Mouse (Mus musculus) central nervous system, embryonic 11.5 days (tissue): ENCODE measurements around the gene C9orf72. TPM values are rescaled to one million over a fixed set of nuclear protein-coding genes. Genes with fewer than 3 reads are reported as not detected.

Experiments used
- polyA plus RNA-seq: library from polyadenylated mRNA; depleted of rRNA; stranded (reverse); fragments of >200 nt; gene quantifications from 2 replicates; pipeline ENCODE4 v1.2.3, GENCODE M21; 2012; rRNA removed

Gene C9orf72
- polyA plus RNA-seq, result 17.8 and 24.3 TPM in 2 replicates

GRCm38 (mm10) chr4:35225734-35226495 is at the start of gene C9orf72:
C9orf72 (minus strand) TSS chr4:35226175.

GRCm38 (mm10) chr4:35156751-35157611 is 69.0 kb downstream of the C9orf72 start, which contains the start of gene Mob3b:
Mob3b (minus strand) TSS chr4:35157484.

GRCm38 (mm10) chr4:35151756-35152155 is 74.2 kb downstream of the C9orf72 start, which contains the start of gene Ifnk:
Ifnk (plus strand) TSS chr4:35152056.

Other genes starting within 250 kb of the C9orf72 start
- not detected in 2 replicates for gene Ifnk, start 74.1 kb downstream of the C9orf72 start, polyA plus RNA-seq
- gene Mob3b, start 68.7 kb downstream of the C9orf72 start, polyA plus RNA-seq, result 6.7 and 9.4 TPM in 2 replicates